29 mouse cellular contexts compared by ENCODE assay signal in the genomic region with DNA sequence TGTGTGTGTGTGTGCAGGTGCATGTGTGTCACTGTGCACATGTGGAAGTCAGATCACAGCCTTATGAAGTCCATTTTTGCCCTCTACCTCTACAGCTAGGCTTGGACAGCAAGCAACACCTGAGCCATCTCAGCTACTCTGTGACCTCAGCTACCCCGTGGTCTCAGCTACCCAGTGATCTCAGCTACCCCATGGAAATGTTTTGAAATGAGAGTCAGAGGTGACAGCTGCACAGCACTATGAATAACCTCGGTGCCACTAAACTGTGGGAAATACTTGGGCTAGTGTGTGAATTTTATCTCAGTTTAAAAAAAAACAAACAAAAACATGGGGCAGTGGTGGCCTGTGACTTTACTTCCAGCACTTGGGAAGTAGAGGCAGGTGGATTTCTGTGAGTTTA. TPM values are rescaled to one million over a fixed set of nuclear protein-coding genes. Genes with fewer than 3 reads are reported as not detected.
"Had no signal": no experiment of that assay in that cellular context is flagged by ENCODE, and none has a peak within 500 bp of the region (broad histone marks: within the 10 kb centered on the region; RNA-seq: fewer than 3 reads in every experiment).

No protein-coding gene starts in this region.

- H3K27ac ChIP-seq: embryonic facial prominence, embryonic 10.5 days; embryonic facial prominence, embryonic 12.5 days; embryonic facial prominence, embryonic 13.5 days; embryonic facial prominence, embryonic 15.5 days; forebrain, embryonic 10.5 days; forebrain, embryonic 12.5 days; forebrain, embryonic 13.5 days; forebrain, embryonic 15.5 days; gastrocnemius, adult 2 months; heart, adult 2 months had no signal

- H3K27me3 ChIP-seq: embryonic facial prominence, embryonic 12.5 days; embryonic facial prominence, embryonic 13.5 days; embryonic facial prominence, embryonic 15.5 days; forebrain, embryonic 12.5 days; forebrain, embryonic 13.5 days; forebrain, embryonic 15.5 days had no signal

- ATAC-seq: forebrain, embryonic 13.5 days; forebrain, embryonic 14.5 days; forebrain, embryonic 15.5 days; forebrain, embryonic 16.5 days; forebrain, postnatal 0 days had no signal

- H3K36me3 ChIP-seq: embryonic facial prominence, embryonic 10.5 days; embryonic facial prominence, embryonic 12.5 days; embryonic facial prominence, embryonic 13.5 days; embryonic facial prominence, embryonic 15.5 days; forebrain, embryonic 10.5 days; forebrain, embryonic 12.5 days; forebrain, embryonic 15.5 days had no signal

- H3K4me1 ChIP-seq: embryonic facial prominence, embryonic 12.5 days; embryonic facial prominence, embryonic 13.5 days; embryonic facial prominence, embryonic 15.5 days; forebrain, embryonic 12.5 days; forebrain, embryonic 13.5 days; forebrain, embryonic 15.5 days had no signal

- H3K4me2 ChIP-seq: embryonic facial prominence, embryonic 12.5 days; embryonic facial prominence, embryonic 13.5 days; embryonic facial prominence, embryonic 15.5 days; forebrain, embryonic 12.5 days; forebrain, embryonic 13.5 days; forebrain, embryonic 15.5 days had no signal

- H3K9me3 ChIP-seq: embryonic facial prominence, embryonic 10.5 days; embryonic facial prominence, embryonic 12.5 days; embryonic facial prominence, embryonic 13.5 days; embryonic facial prominence, embryonic 15.5 days; forebrain, embryonic 10.5 days; forebrain, embryonic 12.5 days; forebrain, embryonic 15.5 days had no signal

- H3K4me3 ChIP-seq: embryonic facial prominence, embryonic 10.5 days; embryonic facial prominence, embryonic 12.5 days; embryonic facial prominence, embryonic 13.5 days; embryonic facial prominence, embryonic 15.5 days; erythroblast, embryonic 14.5 days; forebrain, embryonic 10.5 days; forebrain, embryonic 12.5 days; forebrain, embryonic 13.5 days; forebrain, embryonic 15.5 days; gastrocnemius, adult 2 months; heart, adult 2 months had no signal

- DNase-seq: cerebellum, adult 8-10 months; cerebellum, adult 9-10 months; cerebellum, adult 9-11 months; cerebellum, postnatal 10 days; cerebellum, postnatal 14 days; cerebellum, postnatal 25 days; cerebellum, postnatal 36 days; embryo, embryonic 11 days; forebrain, postnatal 0 days; gastrocnemius, adult 2 months; gastrocnemius, postnatal 10 days; gastrocnemius, postnatal 14 days; gastrocnemius, postnatal 25 days; gastrocnemius, postnatal 36 days; heart, adult 11 months; heart, adult 18-20 months; heart, adult 2 months had no signal

- H3K9ac ChIP-seq: embryonic facial prominence, embryonic 12.5 days; embryonic facial prominence, embryonic 13.5 days; embryonic facial prominence, embryonic 15.5 days; forebrain, embryonic 12.5 days; forebrain, embryonic 13.5 days; forebrain, embryonic 15.5 days; forebrain, postnatal 0 days had no signal

RNA-seq across cellular contexts. Expression of gene Dnah2, which starts 58.0 kb away (rescaled TPM):
- total RNA-seq: common myeloid progenitor, adult 5-6 weeks had no signal
- polyA plus RNA-seq: erythroblast, embryonic 14.5 days had no signal
